Mouse (Mus musculus) central nervous system, embryonic 11.5 days (tissue): ENCODE data around the gene Dusp19. TPM values are rescaled to one million over a fixed set of nuclear protein-coding genes. Genes with fewer than 3 reads are reported as not detected.

Source experiments
- polyA plus RNA-seq: library from polyadenylated mRNA; depleted of rRNA; stranded (reverse); fragments of >200 nt; gene quantifications from 2 replicates; pipeline ENCODE4 v1.2.3, GENCODE M21; 2012; rRNA removed

The Dusp19 gene
- 12.9 and 16.0 TPM in 2 replicates for polyA plus RNA-seq

GRCm38 (mm10) chr2:80616854-80617737, at the start of gene Dusp19, which contains the start of gene Nup35:
TSS of gene Dusp19 (plus strand) at chr2:80617045.
TSS of gene Nup35 (plus strand) at chr2:80617236.

GRCm38 (mm10) chr2:80581043-80581711, 35.7 kb upstream of the Dusp19 start, which contains the start of gene Nckap1:
TSS of gene Nckap1 (minus strand) at chr2:80581380.

Other genes with a start within 250 kb of the Dusp19 start
- 6.6 and 19.7 TPM in 2 replicates for gene Frzb, start 169.4 kb upstream of the Dusp19 start, polyA plus RNA-seq
- 57.5 and 92.9 TPM in 2 replicates for gene Nckap1, start 35.7 kb upstream of the Dusp19 start, polyA plus RNA-seq
- 36.7 and 52.5 TPM in 2 replicates for gene Nup35, start 191 bp downstream of the Dusp19 start, polyA plus RNA-seq